Mouse (Mus musculus) ES-E14 (cell line): ENCODE results near the gene Ecm1. TPM values are rescaled to one million over a fixed set of nuclear protein-coding genes. Genes with fewer than 3 reads are reported as not detected.

Source experiments
- DNase-seq: peaks from one replicate; pipeline ENCODE4 v3.0.0-alpha.2; 2013; ENCODE audit warnings: low read depth, low spot score
- H3K27ac ChIP-seq: 2 replicates; pipeline ENCODE4 v1.5.1; 2012; ENCODE audit warnings: low read depth, mild to moderate bottlenecking, low read length, moderate library complexity, mixed read lengths; ENCODE audit not compliant: poor library complexity, insufficient read depth, severe bottlenecking
- H3K36me3 ChIP-seq: 2 replicates; pipeline ENCODE4 v1.6.1; 2012; ENCODE audit warnings: mild to moderate bottlenecking, low read length, moderate library complexity, mixed read lengths; ENCODE audit not compliant: control insufficient read depth, poor library complexity, insufficient read depth, severe bottlenecking
- H3K4me1 ChIP-seq, 2 experiments: fragments of 150-350 bp in 1 of 2; sonication (generic) in 1 of 2; 2 replicates each; pipeline ENCODE4 v1.6.1; 2012; ENCODE audit warnings: low read length in 2 of 2, mild to moderate bottlenecking in 1 of 2, mixed read lengths in 1 of 2; ENCODE audit not compliant: control insufficient read depth in 2 of 2, insufficient read depth in 2 of 2, poor library complexity in 1 of 2
- H3K4me3 ChIP-seq, 2 experiments: fragments of 150-350 bp in 1 of 2; sonication (generic) in 1 of 2; 2 replicates each; pipeline ENCODE4 v1.5.1; 2012; ENCODE audit warnings: low read length in 2 of 2, low read depth in 1 of 2, mild to moderate bottlenecking in 1 of 2, mixed read lengths in 1 of 2; ENCODE audit not compliant: insufficient read depth in 1 of 2, poor library complexity in 1 of 2, severe bottlenecking in 1 of 2
- H3K9ac ChIP-seq: 2 replicates; pipeline ENCODE4 v1.6.1; 2012; ENCODE audit warnings: low read depth, mild to moderate bottlenecking, low read length, mixed read lengths; ENCODE audit not compliant: poor library complexity, insufficient read depth, severe bottlenecking
- H3K9me3 ChIP-seq: fragments of 150-350 bp; sonication (generic); 2 replicates; pipeline ENCODE4 v1.6.1; 2012; ENCODE audit warnings: low read depth, mild to moderate bottlenecking, low read length; ENCODE audit not compliant: control insufficient read depth, insufficient read depth
- CHD2 ChIP-seq: IDR thresholded peaks from 2 replicates; pipeline ENCODE4 v1.6.1; 2014; ENCODE audit warnings: mild to moderate bottlenecking, low read depth, low read length, inconsistent platforms
- HCFC1 ChIP-seq: IDR thresholded peaks from 2 replicates; pipeline ENCODE4 v1.6.1; 2012; ENCODE audit warnings: low read length, inconsistent platforms, borderline replicate concordance; ENCODE audit not compliant: insufficient read depth
- MAFK ChIP-seq: IDR thresholded peaks from 2 replicates; pipeline ENCODE4 v1.6.1; 2014; ENCODE audit warnings: mild to moderate bottlenecking, low read depth, low read length, inconsistent platforms; ENCODE audit not compliant: insufficient read depth
- ZC3H11A ChIP-seq: IDR thresholded peaks from 2 replicates; pipeline ENCODE4 v1.6.1; 2012; ENCODE audit warnings: low read depth, mild to moderate bottlenecking, inconsistent platforms, low read length, borderline replicate concordance
- ZNF384 ChIP-seq: IDR thresholded peaks from 2 replicates; pipeline ENCODE4 v1.6.1; 2012; ENCODE audit warnings: low read depth, low read length, inconsistent platforms
- in situ Hi-C, 2 experiments: fragments of 600-800 bp; cut with MboI; formaldehyde crosslinking; loops; one replicate each; pipeline ENCODE4 v1.15.1; 2025; ENCODE audit warnings: low sequenced_read_pairs in 2 of 2, inconsistent platforms in 1 of 2; ENCODE audit not compliant: unreplicated experiment in 2 of 2
- total RNA-seq: library from RNA; depleted of rRNA; stranded (reverse); fragments of 300-350 nt; gene quantifications from 2 replicates; pipeline ENCODE4 v1.2.3, GENCODE M21; 2012; rRNA removed

The Ecm1 gene
- total RNA-seq, 1 experiment, result 13.4 TPM

- no peak for DNase-seq
- Histone ChIP-seq H3K36me3 (no peaks in the 10 kb centered on the region), H3K4me1 (peaks cover 6 to 20% of the 10 kb centered on the region in 2 experiments; a peak in 1 of 4 replicates), H3K27ac (no peak overlapping the region), H3K4me3 (no peak overlapping the region), H3K9ac (no peak overlapping the region), H3K9me3 (no peaks in the 10 kb centered on the region)
- TF ChIP-seq MAFK (no peak), CHD2 (no peak), ZNF384 (no peak), HCFC1 (no peak), ZC3H11A (no peak)
- in situ Hi-C loops, result no loop called here
Measured at GRCm38 (mm10) chr3:95686492-95687167, 52.7 kb downstream of the Ecm1 start.

- no peak overlapping the region for H3K27ac ChIP-seq
- H3K4me3 ChIP-seq, result no peak overlapping the region
- no peaks in the 10 kb centered on the region for H3K9me3 ChIP-seq
- peaks cover 9 to 26% of the 10 kb centered on the region in 2 experiments; a peak in 3 of 4 replicates for H3K4me1 ChIP-seq
- TF ChIP-seq CHD2, result no peak
- TF ChIP-seq MAFK, result no peak
- no peak for TF ChIP-seq HCFC1
- TF ChIP-seq ZNF384, result no peak
- TF ChIP-seq ZC3H11A, result no peak
- DNase-seq, result no peak
- H3K36me3 ChIP-seq, result no peaks in the 10 kb centered on the region
- in situ Hi-C loops, result no loop called here
- H3K9ac ChIP-seq, result no peak overlapping the region
Measured at GRCm38 (mm10) chr3:95685701-95686100, 53.7 kb downstream of the Ecm1 start.

- H3K27ac ChIP-seq, result no peak overlapping the region
- DNase-seq, result no peak
- no peaks in the 10 kb centered on the region for H3K9me3 ChIP-seq
- H3K4me1 ChIP-seq, result peaks cover 9 to 27% of the 10 kb centered on the region in 2 experiments; a peak in 3 of 4 replicates
- H3K36me3 ChIP-seq, result no peaks in the 10 kb centered on the region
- in situ Hi-C loops, result no loop called here
- no peak overlapping the region for H3K9ac ChIP-seq
- TF ChIP-seq CHD2 (no peak), ZNF384 (no peak), MAFK (no peak), ZC3H11A (no peak), HCFC1 (no peak)
- H3K4me3 ChIP-seq, result no peak overlapping the region
Measured at GRCm38 (mm10) chr3:95685301-95685700, 54.1 kb downstream of the Ecm1 start.

- Histone ChIP-seq H3K4me1 (peaks cover 9 to 30% of the 10 kb centered on the region in 2 experiments; a peak in 3 of 4 replicates), H3K36me3 (no peaks in the 10 kb centered on the region), H3K27ac (no peak overlapping the region), H3K9me3 (no peaks in the 10 kb centered on the region), H3K4me3 (no peak overlapping the region), H3K9ac (no peak overlapping the region)
- no peak for TF ChIP-seq MAFK
- TF ChIP-seq ZNF384, result no peak
- no peak for TF ChIP-seq HCFC1
- no peak for TF ChIP-seq CHD2
- TF ChIP-seq ZC3H11A, result no peak
- in situ Hi-C loops, result no loop called here
- DNase-seq, result no peak
Measured at GRCm38 (mm10) chr3:95684846-95685245, 54.5 kb downstream of the Ecm1 start.

Other genes starting within 250 kb of the Ecm1 start
- 0.22 and 0.69 TPM in 2 replicates for gene Ctsk, start 240.3 kb downstream of the Ecm1 start, total RNA-seq
- gene Ctss, start 212.8 kb downstream of the Ecm1 start, total RNA-seq, result 0.16 and 0.67 TPM in 2 replicates
- gene Hormad1, start 179.9 kb downstream of the Ecm1 start, total RNA-seq, result 24.3 and 24.5 TPM in 2 replicates
- gene Golph3l, start 150.6 kb downstream of the Ecm1 start, total RNA-seq, result 13.4 and 16.2 TPM in 2 replicates
- 54.1 and 56.8 TPM in 2 replicates for gene Ensa, start 114.6 kb downstream of the Ecm1 start, total RNA-seq
- gene Mcl1, start 80.8 kb downstream of the Ecm1 start, total RNA-seq, result 207 and 253 TPM in 2 replicates
- 1.9 and 5.0 TPM in 2 replicates for gene Adamtsl4, start 51.7 kb downstream of the Ecm1 start, total RNA-seq
- 85.9 and 132 TPM in 2 replicates for gene Tars2, start 20.6 kb upstream of the Ecm1 start, total RNA-seq
- gene Rprd2, start 79.3 kb upstream of the Ecm1 start, total RNA-seq, result 14.9 and 16.2 TPM in 2 replicates
- gene Prpf3, start 116.3 kb upstream of the Ecm1 start, total RNA-seq, result 48.6 and 50.5 TPM in 2 replicates
- 198 and 224 TPM in 2 replicates for gene Mrps21, start 131.9 kb upstream of the Ecm1 start, total RNA-seq
- gene Ciart, start 142.7 kb upstream of the Ecm1 start, total RNA-seq, result 8.6 and 14.1 TPM in 2 replicates
- 6.4 and 9.5 TPM in 2 replicates for gene BC028528, start 152.4 kb upstream of the Ecm1 start, total RNA-seq
- 70.9 and 85.9 TPM in 2 replicates for gene Aph1a, start 154.4 kb upstream of the Ecm1 start, total RNA-seq
- 2.5 and 4.0 TPM in 2 replicates for gene Car14, start 165.1 kb upstream of the Ecm1 start, total RNA-seq
- gene Anp32e, start 189.7 kb upstream of the Ecm1 start, total RNA-seq, result 40.9 and 50.8 TPM in 2 replicates